Mouse (Mus musculus): ENCODE results near the gene Tspan5.

- TF ChIP-seq CTCF (IDR thresholded peaks at IDR 0.05; ENCODE audit: borderline replicate concordance, insufficient read depth, low read length) (no peak), POLR2A (IDR thresholded peaks at IDR 0.05; ENCODE audit: low read depth, low read length) (no peak)
Measured at GRCm38 (mm10) chr3:138760685-138761119, 18.7 kb downstream of the Tspan5 start.
